Mouse (Mus musculus): ENCODE measurements around the gene Gm45140. TPM values are rescaled to one million over a fixed set of nuclear protein-coding genes. Genes with fewer than 3 reads are reported as not detected.

The Gm45140 gene
- total and polyA plus RNA-seq, 3 experiments, result 4.3 to 25.7 (median 13.0) TPM

- H3K4me3 ChIP-seq (replicated peaks in 1 of 3; ENCODE audit: low read depth in 2 of 3, low read length in 2 of 3, poor library complexity in 1 of 3), result no peak overlapping the region
- no peaks in the 10 kb centered on the region for H3K9me3 ChIP-seq (replicated peaks; ENCODE audit: low read length)
- H3K4me2 ChIP-seq (ENCODE audit: insufficient read depth, low read depth, poor library complexity, severe bottlenecking), result no peak overlapping the region
- in situ Hi-C loops (cut with MboI; ENCODE audit: low pct_ligation_motif_present, low pct_unique_long_range_greater_than_20kb, low sequenced_read_pairs), result no loop called here
- no peak for TF ChIP-seq ZNF384 (IDR thresholded peaks at IDR 0.05; ENCODE audit: low read depth, low read length)
- no peak for TF ChIP-seq POLR2A (IDR thresholded peaks at IDR 0.05; ENCODE audit: low read depth, low read length)
- no peak for TF ChIP-seq ZC3H11A (IDR thresholded peaks at IDR 0.05; ENCODE audit: low read depth, low read length)
- TF ChIP-seq RCOR1 (conservative IDR thresholded peaks at IDR 0.05; ENCODE audit: low read depth, low read length), result no peak
- TF ChIP-seq BHLHE40 (IDR thresholded peaks at IDR 0.05; ENCODE audit: low read depth, low read length), result no peak
- TF ChIP-seq TCF12 (IDR thresholded peaks at IDR 0.05; ENCODE audit: low read depth, low read length), result no peak
- H3K9ac ChIP-seq (ENCODE audit: insufficient read depth, low read depth), result no peak overlapping the region
- no peaks in the 10 kb centered on the region for H3K27me3 ChIP-seq (replicated peaks)
- H3K79me2 ChIP-seq (replicated peaks; ENCODE audit: control insufficient read depth, extremely low read depth, insufficient read depth, poor library complexity, severe bottlenecking), result no peaks in the 10 kb centered on the region
- dilution Hi-C loops (cut with MboI; ENCODE audit: extremely low pct_ligation_motif_present, extremely low pct_unique_long_range_greater_than_20kb, low sequenced_read_pairs), result no loop called here
- no peaks in the 10 kb centered on the region for H3K4me1 ChIP-seq (ENCODE audit: control insufficient read depth in 1 of 2, insufficient read depth in 2 of 2)
- H3K27ac ChIP-seq (ENCODE audit: insufficient read depth, low read depth), result no peak overlapping the region
- no peaks in the 10 kb centered on the region for H3K36me3 ChIP-seq (replicated peaks in 1 of 2; ENCODE audit: control insufficient read depth in 1 of 2, insufficient read depth in 1 of 2, low read length in 1 of 2)
- no peak for DNase-seq (ENCODE audit: extremely low read depth)
These were observed 51.6 kb downstream of the Gm45140 start for GRCm38 (mm10) chr6:87784033-87784432.

DNA sequence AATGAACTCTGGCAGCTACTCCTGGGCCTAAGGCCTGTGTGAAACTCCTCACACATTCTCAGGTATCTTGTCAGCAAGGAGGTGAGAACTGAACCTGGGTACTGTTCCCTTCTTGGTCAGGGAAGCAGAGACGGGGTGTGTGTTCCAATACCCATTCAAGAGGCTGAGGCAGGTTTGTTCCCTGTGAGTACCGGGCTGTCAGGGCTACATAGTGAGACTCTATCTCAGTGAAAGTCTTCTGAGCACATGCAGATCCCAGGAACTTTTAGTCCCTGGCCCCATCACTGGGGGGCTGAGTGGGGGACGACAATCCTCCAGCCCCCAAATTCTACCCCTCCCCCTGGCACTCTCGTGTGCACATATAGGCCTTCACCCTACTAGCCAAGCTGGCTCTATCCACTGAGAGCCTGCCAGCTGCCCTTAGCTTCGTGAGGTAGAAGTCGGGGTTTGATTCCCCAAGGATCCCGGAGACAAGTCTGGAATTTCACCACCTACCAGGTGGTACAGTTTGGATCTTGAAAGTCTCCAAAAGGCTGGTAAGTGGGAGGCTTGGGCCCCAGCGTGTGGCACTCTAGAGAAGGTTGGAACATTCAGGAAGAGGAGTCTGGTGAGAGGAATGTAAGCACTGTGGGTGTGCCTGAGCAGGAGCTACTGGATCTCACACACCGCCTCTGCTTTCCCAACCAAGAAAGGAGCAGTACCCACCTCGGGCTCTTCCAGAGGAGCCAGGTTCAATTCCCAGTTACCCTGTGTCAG, 54.9 kb downstream of the Gm45140 start:
- dilution Hi-C loops (cut with MboI; ENCODE audit: extremely low pct_ligation_motif_present, extremely low pct_unique_long_range_greater_than_20kb, low sequenced_read_pairs) (no loop called here), in situ Hi-C loops (cut with MboI; ENCODE audit: low pct_ligation_motif_present, low pct_unique_long_range_greater_than_20kb, low sequenced_read_pairs) (no loop called here)
- DNase-seq (ENCODE audit: extremely low read depth), result no peak
- Histone ChIP-seq H3K9me3 (replicated peaks; ENCODE audit: low read length) (peaks cover 2% of the 10 kb centered on the region), H3K4me3 (replicated peaks in 1 of 3; ENCODE audit: low read depth in 2 of 3, low read length in 2 of 3, poor library complexity in 1 of 3) (no peak overlapping the region), H3K27ac (ENCODE audit: insufficient read depth, low read depth) (no peak overlapping the region), H3K36me3 (replicated peaks in 1 of 2; ENCODE audit: control insufficient read depth in 1 of 2, insufficient read depth in 1 of 2, low read length in 1 of 2) (no peaks in the 10 kb centered on the region), H3K79me2 (replicated peaks; ENCODE audit: control insufficient read depth, extremely low read depth, insufficient read depth, poor library complexity, severe bottlenecking) (no peaks in the 10 kb centered on the region), H3K4me2 (ENCODE audit: insufficient read depth, low read depth, poor library complexity, severe bottlenecking) (no peak overlapping the region), H3K27me3 (replicated peaks) (no peaks in the 10 kb centered on the region), H3K4me1 (ENCODE audit: control insufficient read depth in 1 of 2, insufficient read depth in 2 of 2) (peaks cover 0 to 8% of the 10 kb centered on the region in 2 experiments; a peak in 2 of 4 replicates), H3K9ac (ENCODE audit: insufficient read depth, low read depth) (no peak overlapping the region)
- TF ChIP-seq POLR2AphosphoS2 (IDR thresholded peaks at IDR 0.05; ENCODE audit: low read depth, low read length) (no peak), USF2 (conservative IDR thresholded peaks at IDR 0.05; ENCODE audit: low read depth, low read length) (no peak), ZKSCAN1 (IDR thresholded peaks at IDR 0.05; ENCODE audit: borderline replicate concordance, low read depth, low read length) (no peak), TCF12 (IDR thresholded peaks at IDR 0.05; ENCODE audit: low read depth, low read length) (no peak), ZMIZ1 (IDR thresholded peaks at IDR 0.05; ENCODE audit: low read depth, low read length) (no peak), PAX5 (IDR thresholded peaks at IDR 0.05; ENCODE audit: low read length) (no peak), SMC3 (IDR thresholded peaks at IDR 0.05; ENCODE audit: low read depth, low read length) (no peak), RAD21 (IDR thresholded peaks at IDR 0.05; ENCODE audit: low read depth, low read length) (no peak), SIN3A (IDR thresholded peaks at IDR 0.05; ENCODE audit: low read length) (no peak), CHD1 (IDR thresholded peaks at IDR 0.05; ENCODE audit: low read depth, low read length) (no peak), TBP (conservative IDR thresholded peaks at IDR 0.05; ENCODE audit: low read depth, low read length) (no peak), USF1 (IDR thresholded peaks at IDR 0.05; ENCODE audit: low read depth, low read length) (no peak), JUND (conservative IDR thresholded peaks at IDR 0.05; ENCODE audit: low read depth, low read length) (no peak), KAT2A (IDR thresholded peaks at IDR 0.05; ENCODE audit: insufficient replicate concordance, low read length) (no peak), GABPA (IDR thresholded peaks at IDR 0.05; ENCODE audit: insufficient replicate concordance, low read depth, low read length) (no peak), ETS1 (conservative IDR thresholded peaks at IDR 0.05; ENCODE audit: low read depth, low read length) (no peak), CHD2 (IDR thresholded peaks at IDR 0.05; ENCODE audit: low read length) (no peak), MEF2A (IDR thresholded peaks at IDR 0.05; ENCODE audit: borderline replicate concordance, low read depth, low read length) (no peak), MXI1 (IDR thresholded peaks at IDR 0.05; ENCODE audit: low read depth, low read length) (no peak), HCFC1 (IDR thresholded peaks at IDR 0.05; ENCODE audit: low read depth, low read length) (no peak)

Measured in CH12.LX (cell line).